Mouse (Mus musculus) urinary bladder, postnatal 25 days (tissue): Measurements from ENCODE around the gene Irak2.
"Not testable (repeated sequence)": the region's sequence is repeated elsewhere in the genome, so short reads cannot be mapped to it uniquely, and the experiment has no call there.

Source experiments
- DNase-seq: peaks from one replicate; pipeline ENCODE4 v3.0.0; 2022; ENCODE audit warnings: low spot score

The Irak2 gene

GRCm38 (mm10) chr6:113697222-113698205 lies 59.2 kb downstream of the Irak2 start:
- DNase-seq = no peak

GRCm38 (mm10) chr6:113712718-113713117 lies 74.5 kb downstream of the Irak2 start:
- no peak for DNase-seq

GRCm38 (mm10) chr6:113713389-113713788 lies 75.1 kb downstream of the Irak2 start:
- DNase-seq = not testable (repeated sequence)

- no peak for DNase-seq
Observed at GRCm38 (mm10) chr6:113714276-113714675, 76.0 kb downstream of the Irak2 start.

GRCm38 (mm10) chr6:113714797-113715196 lies 76.5 kb downstream of the Irak2 start:
- DNase-seq = no peak

GRCm38 (mm10) chr6:113717541-113717940 lies 79.3 kb downstream of the Irak2 start:
- DNase-seq = no peak

DNA sequence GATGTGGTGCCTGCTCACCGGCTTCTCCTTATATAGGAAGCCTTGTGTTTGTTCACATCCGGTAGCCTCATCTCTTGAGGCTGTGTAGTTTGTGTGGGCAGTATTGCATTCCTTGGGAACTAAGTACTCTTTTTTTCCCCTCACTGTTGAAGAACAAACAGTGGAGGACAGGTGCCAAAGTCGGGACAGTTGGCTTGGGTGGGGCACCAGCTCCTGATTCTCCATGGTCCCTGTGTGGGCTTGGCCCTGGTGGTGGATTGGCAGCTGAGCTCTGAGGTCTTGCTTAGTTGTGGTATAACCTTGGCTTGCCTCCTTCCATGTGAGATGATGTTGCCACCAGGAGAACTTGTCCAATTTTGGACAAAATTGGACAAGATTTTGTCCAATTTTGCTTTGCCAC lies 81.6 kb downstream of the Irak2 start, which contains the start of gene Ghrl:
TSS of gene Ghrl (minus strand) at position 3 of the 400 bp plus-strand sequence.
- DNase-seq = no peak

DNA sequence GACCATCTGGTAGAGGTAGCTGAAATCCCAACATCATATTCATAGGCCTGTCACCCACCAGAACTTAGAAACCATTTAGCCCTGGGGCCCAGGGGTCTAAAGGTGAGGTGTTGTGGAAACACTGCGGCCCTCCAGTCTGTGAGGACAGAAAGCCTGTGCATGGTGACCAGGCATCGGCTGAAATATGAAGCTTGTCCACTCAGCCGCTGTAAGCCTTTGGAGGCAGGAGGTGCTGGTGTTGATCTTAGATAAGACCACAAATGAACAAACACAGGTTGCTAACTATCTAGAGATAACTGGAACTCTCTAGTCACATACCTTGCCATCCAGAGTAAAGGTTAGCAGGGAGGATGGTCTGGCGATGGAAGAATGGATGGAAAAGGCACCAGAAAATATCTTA lies 82.8 kb downstream of the Irak2 start:
- DNase-seq = no peak

DNA sequence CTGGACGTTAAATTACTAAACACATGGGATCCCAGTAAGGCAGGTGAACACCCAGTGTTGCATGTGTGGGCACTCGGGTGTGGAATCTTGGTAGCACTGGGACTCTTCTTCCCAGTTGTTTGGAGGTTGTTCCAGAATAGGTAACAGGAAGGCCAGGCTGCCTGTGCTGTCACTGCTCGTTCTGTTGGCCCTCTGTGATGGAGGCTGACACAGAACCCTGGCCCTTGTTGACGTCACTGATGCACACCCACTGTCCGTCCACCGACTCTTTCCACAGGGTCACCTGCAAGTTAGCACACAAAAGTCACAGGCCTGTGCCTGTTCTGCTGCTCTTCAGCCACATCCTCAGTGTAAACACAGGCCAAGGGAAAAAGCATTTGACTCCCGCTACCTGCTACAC lies 89.9 kb downstream of the Irak2 start:
- no peak for DNase-seq

DNA sequence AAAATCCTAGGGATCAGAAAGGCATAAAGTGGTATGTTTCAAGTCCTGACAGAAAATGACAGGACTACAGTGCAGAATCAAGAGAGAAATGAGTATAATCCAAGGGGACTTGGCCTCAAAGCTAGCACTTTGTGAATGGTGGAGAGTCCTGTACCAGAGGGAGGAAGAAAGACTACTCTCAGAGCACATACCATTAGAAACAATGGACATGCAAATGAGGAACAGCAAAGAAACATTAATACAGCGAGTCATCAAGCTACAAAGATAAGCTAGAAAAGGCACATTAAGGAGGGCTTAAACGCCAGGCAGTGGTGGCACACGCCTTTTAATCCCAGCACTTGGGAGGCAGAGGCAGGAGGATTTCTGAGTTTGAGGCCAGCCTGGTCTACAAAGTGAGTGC lies 93.0 kb downstream of the Irak2 start:
- no peak for DNase-seq

DNA sequence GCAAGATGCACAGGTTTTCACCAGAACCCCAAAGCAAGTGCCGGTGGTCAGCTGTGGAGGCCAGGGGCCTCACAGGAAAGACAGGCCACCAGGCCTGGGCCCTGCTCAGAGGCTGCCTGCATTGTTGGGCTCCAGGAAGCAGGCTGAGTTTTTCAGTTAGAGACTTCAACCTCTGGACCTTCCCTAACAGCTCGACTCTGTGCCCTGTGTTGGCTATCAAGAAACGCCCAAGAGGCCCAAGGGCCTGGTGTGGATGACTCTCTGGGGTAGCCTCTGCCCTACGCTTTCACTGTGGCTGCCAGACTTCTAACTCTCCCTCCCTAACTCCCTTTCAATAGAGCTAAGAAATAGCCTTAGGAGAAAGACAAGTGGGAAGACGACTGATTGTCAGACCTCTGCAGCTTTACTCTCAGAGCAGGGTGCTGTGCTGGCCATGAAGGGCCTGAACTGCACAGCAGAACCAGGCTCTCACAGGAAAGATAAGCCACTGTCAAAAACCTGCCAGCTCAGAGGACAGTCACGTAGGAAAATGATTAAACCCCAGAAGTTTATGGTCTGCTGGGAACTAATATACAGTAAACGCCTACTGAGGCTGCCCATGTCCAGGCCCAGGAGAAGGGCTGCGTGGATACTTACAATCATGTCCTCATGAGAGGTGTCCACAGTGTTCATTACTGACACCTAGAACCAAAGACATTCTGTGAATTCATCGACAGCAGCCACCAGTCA lies 99.2 kb downstream of the Irak2 start:
- DNase-seq = no peak

DNA sequence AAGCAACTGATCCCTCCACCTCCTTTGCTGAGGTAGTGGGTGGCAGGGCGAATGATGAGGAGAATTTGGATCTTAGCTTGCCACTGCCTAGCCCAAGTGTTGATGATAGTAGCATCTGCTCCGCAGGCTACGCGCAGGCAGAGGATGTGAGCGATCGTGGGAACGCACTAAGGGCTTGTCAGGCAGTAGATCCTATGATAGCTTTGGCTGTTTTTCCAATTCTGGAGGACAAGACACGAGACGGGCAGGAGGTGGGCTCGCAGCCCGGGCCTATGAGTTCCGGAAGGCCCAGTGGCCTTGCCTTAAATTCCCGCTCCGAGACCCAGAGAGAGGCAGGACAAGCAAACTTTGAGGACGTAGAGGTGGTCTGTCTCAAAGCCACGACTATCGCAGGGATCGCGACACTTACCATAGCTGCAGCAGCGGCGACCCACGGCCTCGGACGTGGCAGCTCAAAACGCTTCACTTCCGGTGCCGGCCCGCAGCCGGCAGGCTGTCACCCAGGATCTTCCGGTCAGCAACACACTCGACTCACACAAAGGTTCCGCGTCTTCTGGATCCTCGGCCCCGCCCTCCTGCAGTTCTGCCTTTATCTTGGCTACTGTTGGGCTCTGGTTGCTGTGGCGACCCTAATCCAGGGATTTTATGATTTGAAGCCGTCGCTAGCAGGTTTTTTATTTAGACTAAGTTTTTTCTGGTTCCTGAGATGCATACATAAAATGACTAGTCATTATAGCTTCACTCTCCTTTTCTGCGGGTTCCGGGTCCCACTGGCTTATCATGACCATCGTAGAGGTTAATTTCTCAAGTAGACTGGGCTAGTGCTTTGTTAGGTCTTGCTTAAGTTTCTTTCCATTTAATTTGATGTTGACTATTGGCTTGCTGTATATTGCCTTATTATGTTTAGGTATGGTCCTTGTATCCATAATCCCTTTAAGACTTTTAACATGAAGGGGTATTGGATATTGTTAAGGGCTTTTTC lies 102.3 kb downstream of the Irak2 start, which contains the start of gene Sec13:
TSS of gene Sec13 (minus strand) at position 508 of the 982 bp plus-strand sequence.
- peak; percentile 86 for DNase-seq

DNA sequence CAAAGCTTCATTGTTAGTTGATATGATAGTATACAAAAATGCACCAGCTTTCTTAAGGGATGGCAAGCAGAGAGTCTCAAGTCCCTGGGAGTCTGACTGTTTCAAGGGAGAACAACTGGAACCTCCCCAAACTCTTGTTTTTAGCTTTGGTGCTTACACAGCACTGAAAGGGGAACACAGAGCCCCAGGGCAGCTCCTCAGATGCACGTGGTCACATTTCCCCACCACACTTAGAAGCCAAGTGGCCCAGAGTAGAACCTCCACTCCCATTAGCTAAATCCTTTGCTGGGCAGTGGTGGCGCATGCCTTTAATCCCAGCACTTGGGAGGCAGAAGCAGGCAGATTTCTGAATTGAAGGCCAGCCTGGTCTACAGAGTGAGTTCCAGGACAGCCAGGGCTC lies 103.2 kb downstream of the Irak2 start:
- no peak for DNase-seq

GRCm38 (mm10) chr6:113742321-113742720 lies 104.1 kb downstream of the Irak2 start:
- DNase-seq = no peak

- DNase-seq = no peak
Observed at GRCm38 (mm10) chr6:113743111-113743510, 104.8 kb downstream of the Irak2 start.
